ENCODE assay signal across 9 mouse cellular contexts in the genomic region with DNA sequence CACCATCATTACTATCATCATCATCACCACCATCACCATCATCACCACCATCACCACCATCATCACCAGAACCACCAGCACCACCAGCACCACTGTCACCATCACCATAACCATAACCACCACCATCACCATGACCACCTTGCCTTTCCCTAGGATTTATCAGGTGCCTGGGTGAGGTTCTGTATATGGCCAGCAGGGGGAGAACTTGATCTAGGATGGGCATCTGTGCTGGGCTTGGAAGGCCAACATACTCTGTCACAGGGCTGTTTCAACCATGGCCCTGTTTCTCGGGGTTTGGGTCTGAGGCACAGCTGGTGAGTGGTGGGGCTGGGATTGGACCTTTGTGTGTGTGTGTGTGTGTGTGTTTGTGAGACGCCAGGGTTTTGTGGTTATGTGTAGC. TPM values are rescaled to one million over a fixed set of nuclear protein-coding genes. Genes with fewer than 3 reads are reported as not detected.
A peak's percentile ranks its signal among the peaks of the same experiment; 100 is the strongest.
DNase-seq lines count a peak whose midpoint lies in the region; ATAC-seq and TF ChIP-seq lines count a peak whose summit lies in the region.
"Had no signal": no experiment of that assay in that cellular context is flagged by ENCODE, and none has a peak within 500 bp of the region (broad histone marks: within the 10 kb centered on the region; RNA-seq: fewer than 3 reads in every experiment).

No protein-coding gene starts in this region.

- H3K9ac ChIP-seq in midbrain, embryonic 14.5 days (replicated peaks; ENCODE audit: low read length), result no peak overlapping the region
- no peak overlapping the region for H3K9ac ChIP-seq in midbrain, embryonic 15.5 days
- H3K9ac ChIP-seq: midbrain, embryonic 12.5 days had no signal

- H3K27me3 ChIP-seq in midbrain, embryonic 14.5 days (ENCODE audit: control insufficient read depth, insufficient read depth, low read length), result no peaks in the 10 kb centered on the region
- 0 out of 2 replicates have a peak, but pooled peaks cover 2% of the 10 kb centered on the region for H3K27me3 ChIP-seq in midbrain, embryonic 15.5 days (replicated peaks)
- no peaks in the 10 kb centered on the region for H3K27me3 ChIP-seq in limb, embryonic 10.5 days (ENCODE audit: low read depth, poor library complexity, severe bottlenecking)
- no peaks in the 10 kb centered on the region for H3K27me3 ChIP-seq in small intestine, adult 2 months (ENCODE audit: control insufficient read depth, insufficient read depth, low read length)

- no peaks in the 10 kb centered on the region for H3K9me3 ChIP-seq in midbrain, embryonic 14.5 days (ENCODE audit: control insufficient read depth, low read length)
- H3K9me3 ChIP-seq in midbrain, embryonic 15.5 days, result no peaks in the 10 kb centered on the region
- no peaks in the 10 kb centered on the region for H3K9me3 ChIP-seq in limb, embryonic 10.5 days (replicated peaks)
- H3K9me3 ChIP-seq: midbrain, embryonic 12.5 days had no signal

- TF ChIP-seq POLR2A in brain, embryonic 14.5 days (IDR thresholded peaks at IDR 0.05; ENCODE audit: borderline replicate concordance, extremely low read depth, insufficient read depth, insufficient read length, poor library complexity, severe bottlenecking), result no peak
- TF ChIP-seq POLR2A in small intestine, adult 2 months (IDR thresholded peaks at IDR 0.05; ENCODE audit: low read depth, low read length), result no peak

- 66% methylated on average over 2 of the region's 2 CpGs for WGBS in midbrain, embryonic 14.5 days
- WGBS in midbrain, embryonic 15.5 days, result 82% methylated on average over 2 of the region's 2 CpGs
- WGBS in limb, embryonic 10.5 days, result 67% methylated on average over 2 of the region's 2 CpGs
- 60% methylated on average over 2 of the region's 2 CpGs for WGBS in small intestine, adult 2 months

- TF ChIP-seq CTCF in brain, embryonic 14.5 days (IDR thresholded peaks at IDR 0.05; ENCODE audit: borderline replicate concordance, extremely low read depth, insufficient read depth, insufficient read length), result peak; percentile 58; the same call in 1 of the 2 replicates
- peak; percentile 55; the same call in 1 of the 2 replicates for TF ChIP-seq CTCF in small intestine, adult 2 months (IDR thresholded peaks at IDR 0.05; ENCODE audit: extremely low read depth, insufficient read length, insufficient replicate concordance, low read depth, low read length)

- H3K4me1 ChIP-seq in midbrain, embryonic 14.5 days (ENCODE audit: control insufficient read depth, insufficient read depth, low read length), result no peaks in the 10 kb centered on the region
- no peaks in the 10 kb centered on the region for H3K4me1 ChIP-seq in midbrain, embryonic 15.5 days
- H3K4me1 ChIP-seq in limb, embryonic 10.5 days, result peaks cover 34% of the 10 kb centered on the region
- H3K4me1 ChIP-seq in small intestine, adult 2 months (ENCODE audit: control insufficient read depth, insufficient read depth, insufficient read length, low read length), result peaks cover 5% of the 10 kb centered on the region; the same call in 1 of the 2 replicates

- DNase-seq in frontal cortex, postnatal 25 days (ENCODE audit: low spot score in 2 of 2), result peak; percentile 38 to 43
- peak; percentile 57 for DNase-seq in midbrain, embryonic 14.5 days
- DNase-seq in brain, embryonic 14.5 days (ENCODE audit: low read depth), result no peak
- peak; percentile 67 for DNase-seq in limb, embryonic 10.5 days (ENCODE audit: low spot score)
- DNase-seq in MN1 (ENCODE audit: low spot score), result no peak

- no peak for ATAC-seq in frontal cortex, adult (ENCODE audit: low TSS enrichment)
- ATAC-seq in midbrain, embryonic 14.5 days (ENCODE audit: low FRiP score, low TSS enrichment), result no peak
- no peak for ATAC-seq in midbrain, embryonic 15.5 days (replicated peaks)

- no peak overlapping the region for H3K4me2 ChIP-seq in midbrain, embryonic 14.5 days (ENCODE audit: low read length)
- H3K4me2 ChIP-seq in midbrain, embryonic 15.5 days, result no peak overlapping the region
- H3K4me2 ChIP-seq: midbrain, embryonic 12.5 days had no signal

- H3K4me3 ChIP-seq in midbrain, embryonic 14.5 days (replicated peaks; ENCODE audit: low read depth, low read length), result no peak overlapping the region
- no peak overlapping the region for H3K4me3 ChIP-seq in midbrain, embryonic 15.5 days
- no peak overlapping the region for H3K4me3 ChIP-seq in limb, embryonic 10.5 days
- H3K4me3 ChIP-seq in small intestine, adult 2 months (ENCODE audit: low read depth, low read length), result no peak overlapping the region
- H3K4me3 ChIP-seq: midbrain, embryonic 12.5 days had no signal

- no peak overlapping the region for H3K27ac ChIP-seq in midbrain, embryonic 14.5 days (replicated peaks; ENCODE audit: low read depth, low read length)
- H3K27ac ChIP-seq in midbrain, embryonic 15.5 days, result no peak overlapping the region
- H3K27ac ChIP-seq in limb, embryonic 10.5 days, result no peak overlapping the region
- H3K27ac ChIP-seq in small intestine, adult 2 months (ENCODE audit: insufficient read depth, low read depth, low read length), result no peak overlapping the region
- H3K27ac ChIP-seq: midbrain, embryonic 12.5 days had no signal

- H3K36me3 ChIP-seq in midbrain, embryonic 14.5 days (ENCODE audit: control insufficient read depth, insufficient read depth, low read length), result no peaks in the 10 kb centered on the region
- H3K36me3 ChIP-seq in midbrain, embryonic 15.5 days (replicated peaks), result no peaks in the 10 kb centered on the region
- no peaks in the 10 kb centered on the region for H3K36me3 ChIP-seq in limb, embryonic 10.5 days
- H3K36me3 ChIP-seq in small intestine, adult 2 months (ENCODE audit: control insufficient read depth, insufficient read depth, low read length), result no peaks in the 10 kb centered on the region
- H3K36me3 ChIP-seq: midbrain, embryonic 12.5 days had no signal

RNA-seq across cellular contexts. Expression of a gene that starts 16.6 kb away (rescaled TPM):
- polyA plus RNA-seq in midbrain, embryonic 14.5 days (2014; fragmentation: Nextera tagmentation; extraction: Ambion mirVana), result 14.3 and 31.7 TPM in 2 replicates
- polyA plus RNA-seq in midbrain, embryonic 15.5 days (2015; fragmentation: Nextera tagmentation; extraction: Ambion mirVana), result 28.4 and 32.8 TPM in 2 replicates
- polyA plus RNA-seq in brain, embryonic 14.5 days (2012; rRNA removed), result 22.6 and 26.5 TPM in 2 replicates
- 10.5 and 15.4 TPM in 2 replicates for polyA plus RNA-seq in limb, embryonic 10.5 days (2016; fragmentation: Nextera tagmentation; extraction: Ambion mirVana)
- polyA plus RNA-seq in small intestine, adult 2 months (2012; rRNA removed), result 56.1 and 79.0 TPM in 2 replicates

RNA-seq across cellular contexts. Expression of a gene that starts 47.8 kb away (rescaled TPM):
- polyA plus RNA-seq in midbrain, embryonic 14.5 days (2014; fragmentation: Nextera tagmentation; extraction: Ambion mirVana), result not detected in 2 replicates
- polyA plus RNA-seq in midbrain, embryonic 15.5 days (2015; fragmentation: Nextera tagmentation; extraction: Ambion mirVana), result 0.24 and 0.32 TPM in 2 replicates
- 0.29 and 0.81 TPM in 2 replicates for polyA plus RNA-seq in brain, embryonic 14.5 days (2012; rRNA removed)
- polyA plus RNA-seq in limb, embryonic 10.5 days (2016; fragmentation: Nextera tagmentation; extraction: Ambion mirVana), result 0.23 TPM in 1 of 2 replicates, not detected in the other
- polyA plus RNA-seq in small intestine, adult 2 months (2012; rRNA removed), result 0.05 TPM in 1 of 2 replicates, not detected in the other

Comparison
In these comparisons a context has a peak if more than half of its experiments do, and no peak if none do; other contexts are left out.
1. DNase-seq: peak in frontal cortex, postnatal 25 days (2 of 2), midbrain, embryonic 14.5 days (single experiment) and limb, embryonic 10.5 days (single experiment); none in brain, embryonic 14.5 days (single experiment) and MN1 (single experiment).